Mouse (Mus musculus) olfactory bulb, adult 2 months (tissue): ENCODE measurements around the gene Xylt1.

Experiments used
- CTCF ChIP-seq: fragments of 200-500 bp; IDR thresholded peaks from 2 replicates; pipeline ENCODE4 v1.5.1; 2012; ENCODE audit warnings: low read depth, mild to moderate bottlenecking, low read length, moderate library complexity; ENCODE audit not compliant: insufficient read depth
- POLR2A ChIP-seq: fragments of 200-500 bp; IDR thresholded peaks from 2 replicates; pipeline ENCODE4 v1.6.1; 2012; ENCODE audit warnings: mild to moderate bottlenecking, low read depth, low read length, moderate library complexity; ENCODE audit not compliant: insufficient read depth

- TF ChIP-seq CTCF (no peak), POLR2A (no peak)
These were observed 141.4 kb downstream of the Xylt1 start for GRCm38 (mm10) chr7:117522092-117522635.
